Mouse (Mus musculus) kidney, embryonic 14.5 days (tissue): ENCODE results near the gene Zfp1. TPM values are rescaled to one million over a fixed set of nuclear protein-coding genes. Genes with fewer than 3 reads are reported as not detected.

Experiments used
- ATAC-seq: fragments of 200-750 bp; cut with Nextera tagmentation; 2 replicates; pipeline ENCODE4 v1.8.0; 2017; ENCODE audit warnings: moderate number of reproducible peaks, mild to moderate bottlenecking, moderate TSS enrichment, moderate library complexity; ENCODE audit not compliant: low FRiP score, low TSS enrichment
- H3K27ac ChIP-seq: fragments of 300-500 bp; sonication (generic); 2 replicates; pipeline ENCODE4 v1.5.1; 2014; ENCODE audit warnings: low read depth, mild to moderate bottlenecking, low read length, moderate library complexity, mixed read lengths
- H3K27me3 ChIP-seq: fragments of 300-500 bp; sonication (generic); 2 replicates; pipeline ENCODE4 v1.6.1; 2014; ENCODE audit warnings: mild to moderate bottlenecking, low read length; ENCODE audit not compliant: control insufficient read depth, insufficient read depth
- H3K36me3 ChIP-seq: fragments of 300-500 bp; sonication (generic); 2 replicates; pipeline ENCODE4 v1.6.1; 2014; ENCODE audit warnings: low read length, mixed read lengths; ENCODE audit not compliant: control insufficient read depth, insufficient read depth
- H3K4me1 ChIP-seq: fragments of 300-500 bp; sonication (generic); 2 replicates; pipeline ENCODE4 v1.6.1; 2014; ENCODE audit warnings: low read length, mixed read lengths; ENCODE audit not compliant: control insufficient read depth, insufficient read depth
- H3K4me2 ChIP-seq: fragments of 300-500 bp; sonication (generic); replicated peaks from 2 replicates; pipeline ENCODE4 v1.6.1; 2014; ENCODE audit warnings: low read depth, mild to moderate bottlenecking, low read length
- H3K4me3 ChIP-seq: fragments of 300-500 bp; sonication (generic); 2 replicates; pipeline ENCODE4 v1.5.1; 2014; ENCODE audit warnings: mild to moderate bottlenecking, low read length
- H3K9ac ChIP-seq: fragments of 300-500 bp; sonication (generic); 2 replicates; pipeline ENCODE4 v1.6.1; 2014; ENCODE audit warnings: low read depth, mild to moderate bottlenecking, low read length, moderate library complexity
- H3K9me3 ChIP-seq: fragments of 300-500 bp; sonication (generic); 2 replicates; pipeline ENCODE4 v1.6.1; 2016; ENCODE audit warnings: low read length; ENCODE audit not compliant: control insufficient read depth
- WGBS: fragments of 180-500 bp; shearing (Covaris S2); extraction: QIAGEN DNeasy Blood & Tissue Kit; methylation state at CpG from one replicate; pipeline ENCODE4 v1.1.7; 2014; 5-methylcytosine and 5-hydroxymethylcytosine counted together
- polyA plus RNA-seq: library from polyadenylated mRNA; unstranded; fragments of >200 nt; fragmentation: Nextera tagmentation; extraction: Ambion mirVana; gene quantifications from 2 replicates; pipeline ENCODE4 v1.2.1, GENCODE M21; 2014

Gene Zfp1
- polyA plus RNA-seq, 1 experiment from 2014 or later = 24.8 TPM

DNA sequence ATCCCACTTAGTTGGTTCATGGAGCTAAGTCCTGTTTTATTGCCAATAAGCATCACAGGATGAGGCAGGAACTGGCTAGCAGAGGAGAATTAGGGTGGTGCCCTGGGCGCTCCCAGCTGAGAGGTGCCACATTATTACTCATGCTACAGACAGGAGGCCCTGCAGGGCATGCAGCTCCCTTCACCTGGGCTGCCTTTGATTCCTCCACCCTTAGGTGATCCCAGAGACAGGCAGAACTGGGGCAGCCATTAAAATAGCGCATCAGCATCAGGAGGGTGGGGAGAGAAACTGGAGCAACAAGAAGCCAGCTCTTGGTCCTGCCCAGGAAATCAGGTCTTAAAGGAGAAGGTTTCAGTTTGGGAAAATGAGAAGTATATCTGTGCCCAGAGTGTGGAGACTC, 38.2 kb upstream of the Zfp1 start:
- no peak overlapping the region for H3K9ac ChIP-seq
- H3K4me2 ChIP-seq = no peak overlapping the region
- peaks cover 5% of the 10 kb centered on the region; the same call in 1 of the 2 replicates for H3K36me3 ChIP-seq
- no peaks in the 10 kb centered on the region for H3K9me3 ChIP-seq
- H3K27ac ChIP-seq = no peak overlapping the region
- H3K4me3 ChIP-seq = no peak overlapping the region
- H3K27me3 ChIP-seq = no peaks in the 10 kb centered on the region
- WGBS = 91% methylated on average over 2 of the region's 2 CpGs
- 0 out of 2 replicates have a peak, but pooled peaks cover 9% of the 10 kb centered on the region for H3K4me1 ChIP-seq
- ATAC-seq = no peak

- H3K9ac ChIP-seq = no peak overlapping the region
- no peaks in the 10 kb centered on the region for H3K9me3 ChIP-seq
- WGBS = 79% methylated on average over 9 of the region's 9 CpGs
- H3K4me2 ChIP-seq = no peak overlapping the region
- H3K27ac ChIP-seq = no peak overlapping the region
- H3K36me3 ChIP-seq = peaks cover 5% of the 10 kb centered on the region; the same call in 1 of the 2 replicates
- H3K27me3 ChIP-seq = no peaks in the 10 kb centered on the region
- ATAC-seq = no peak
- H3K4me1 ChIP-seq = 0 out of 2 replicates have a peak, but pooled peaks cover 9% of the 10 kb centered on the region
- no peak overlapping the region for H3K4me3 ChIP-seq
Measured at GRCm38 (mm10) chr8:111606961-111607360, 36.2 kb upstream of the Zfp1 start.

- Histone ChIP-seq H3K9ac (no peak overlapping the region), H3K9me3 (no peaks in the 10 kb centered on the region), H3K4me1 (0 out of 2 replicates have a peak, but pooled peaks cover 9% of the 10 kb centered on the region), H3K27me3 (no peaks in the 10 kb centered on the region), H3K27ac (no peak overlapping the region), H3K36me3 (0 out of 2 replicates have a peak, but pooled peaks cover 5% of the 10 kb centered on the region), H3K4me3 (no peak overlapping the region), H3K4me2 (no peak overlapping the region)
- 88% methylated on average over 7 of the region's 7 CpGs for WGBS
- ATAC-seq = no peak
Measured at GRCm38 (mm10) chr8:111607414-111607813, 35.8 kb upstream of the Zfp1 start.

DNA sequence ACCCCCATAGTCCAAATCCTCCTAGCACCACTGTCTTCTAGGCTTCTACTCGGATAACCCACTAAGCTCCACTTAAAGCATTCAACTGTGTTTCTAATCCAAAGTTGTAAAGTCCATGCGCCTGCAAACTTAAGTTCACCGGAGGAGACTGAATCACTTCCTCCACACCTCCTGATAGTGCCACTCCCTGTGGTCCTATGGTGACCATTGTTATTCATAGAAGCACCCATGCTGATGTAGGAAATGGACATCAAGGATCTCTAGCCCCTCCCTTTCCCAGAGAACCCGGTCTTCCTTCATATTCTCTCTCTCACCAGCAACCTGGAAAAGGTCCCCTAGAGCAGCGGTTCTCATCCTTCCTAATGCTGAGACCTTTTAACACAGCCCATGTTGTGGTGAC, 30.0 kb upstream of the Zfp1 start:
- Histone ChIP-seq H3K27ac (no peak overlapping the region), H3K27me3 (no peaks in the 10 kb centered on the region), H3K9ac (no peak overlapping the region), H3K9me3 (no peaks in the 10 kb centered on the region), H3K4me1 (no peaks in the 10 kb centered on the region), H3K36me3 (0 out of 2 replicates have a peak, but pooled peaks cover 5% of the 10 kb centered on the region), H3K4me3 (no peak overlapping the region), H3K4me2 (no peak overlapping the region)
- 80% methylated on average over 5 of the region's 5 CpGs for WGBS
- no peak for ATAC-seq

DNA sequence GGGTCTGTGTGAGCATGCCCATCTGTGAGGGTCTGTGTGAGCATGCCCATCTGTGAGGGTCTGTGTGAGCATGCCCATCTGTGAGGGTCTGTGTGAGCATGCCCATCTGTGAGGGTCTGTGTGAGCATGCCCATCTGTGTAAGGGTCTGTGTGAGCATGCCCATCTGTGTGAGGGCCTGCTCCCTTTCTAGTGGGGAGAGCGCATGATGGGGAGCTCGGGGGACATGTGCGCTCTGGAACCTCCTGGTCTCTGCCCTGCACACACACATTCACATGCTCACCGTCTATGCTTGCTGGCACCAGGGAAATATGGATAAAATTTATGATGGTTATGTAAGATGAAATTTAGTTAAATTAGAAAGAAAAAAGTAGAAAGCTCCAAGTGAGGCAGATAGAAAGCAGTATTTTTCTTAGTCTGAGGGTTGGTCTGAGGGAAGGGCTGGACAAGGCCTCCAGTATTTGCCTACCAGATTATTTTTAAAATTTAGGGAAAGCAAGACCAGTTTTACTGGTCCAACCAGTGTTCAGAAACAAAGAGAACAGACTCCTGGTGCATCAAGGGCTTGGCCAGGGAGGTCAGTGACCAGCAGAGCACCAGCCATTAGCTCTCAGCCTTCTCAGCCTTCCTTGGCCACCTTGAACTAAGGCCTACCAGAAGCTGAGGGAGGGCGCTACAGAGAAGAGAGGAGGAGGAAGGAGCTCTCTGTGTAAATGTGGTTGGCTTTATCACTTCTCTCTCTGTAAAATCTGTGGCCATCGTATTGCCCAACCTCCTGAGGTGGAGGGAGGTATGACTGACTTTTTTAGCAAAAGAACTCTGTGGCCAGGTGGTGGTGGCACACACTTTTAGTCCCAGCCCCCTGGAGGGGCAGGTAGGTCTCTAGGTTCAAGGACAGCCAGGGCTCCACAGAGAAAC, 28.2 kb upstream of the Zfp1 start:
- H3K4me3 ChIP-seq = no peak overlapping the region
- H3K27ac ChIP-seq = no peak overlapping the region
- no peaks in the 10 kb centered on the region for H3K4me1 ChIP-seq
- no peak for ATAC-seq
- 92% methylated on average over 6 of the region's 6 CpGs for WGBS
- H3K36me3 ChIP-seq = peaks cover 3% of the 10 kb centered on the region; the same call in 1 of the 2 replicates
- H3K9me3 ChIP-seq = no peaks in the 10 kb centered on the region
- no peaks in the 10 kb centered on the region for H3K27me3 ChIP-seq
- no peak overlapping the region for H3K9ac ChIP-seq
- H3K4me2 ChIP-seq = no peak overlapping the region

- H3K27me3 ChIP-seq = no peaks in the 10 kb centered on the region
- no peaks in the 10 kb centered on the region for H3K9me3 ChIP-seq
- 73% methylated on average over 6 of the region's 6 CpGs for WGBS
- H3K4me1 ChIP-seq = no peaks in the 10 kb centered on the region
- H3K36me3 ChIP-seq = peaks cover 20% of the 10 kb centered on the region
- H3K4me2 ChIP-seq = no peak overlapping the region
- no peak overlapping the region for H3K27ac ChIP-seq
- ATAC-seq = no peak
- no peak overlapping the region for H3K4me3 ChIP-seq
- H3K9ac ChIP-seq = no peak overlapping the region
Measured at GRCm38 (mm10) chr8:111617812-111618211, 25.4 kb upstream of the Zfp1 start.

DNA sequence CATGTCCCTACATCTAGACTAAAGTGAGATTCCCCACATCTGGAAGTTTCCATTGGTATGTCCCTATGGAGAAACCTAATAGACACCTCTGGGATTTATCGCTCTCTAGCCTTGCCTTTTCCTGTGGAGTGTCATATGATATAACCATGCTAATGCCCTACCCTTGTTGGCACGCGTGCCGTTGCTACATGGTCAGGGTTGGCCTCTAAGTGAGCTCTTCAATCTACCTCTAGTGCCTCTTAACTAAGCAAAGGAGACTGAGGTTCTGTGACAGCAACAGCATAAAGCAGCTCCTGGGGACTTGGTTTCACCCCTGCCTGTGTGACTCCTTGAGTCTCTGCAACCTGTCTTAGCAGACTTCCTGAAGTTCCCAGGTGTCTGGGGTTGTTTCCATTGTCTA, 24.9 kb upstream of the Zfp1 start:
- ATAC-seq = no peak
- 86% methylated on average over 4 of the region's 4 CpGs for WGBS
- Histone ChIP-seq H3K4me1 (no peaks in the 10 kb centered on the region), H3K36me3 (peaks cover 24% of the 10 kb centered on the region), H3K27ac (no peak overlapping the region), H3K4me2 (no peak overlapping the region), H3K27me3 (no peaks in the 10 kb centered on the region), H3K4me3 (no peak overlapping the region), H3K9ac (no peak overlapping the region), H3K9me3 (no peaks in the 10 kb centered on the region)

GRCm38 (mm10) chr8:111619936-111620335, 23.3 kb upstream of the Zfp1 start:
- Histone ChIP-seq H3K9ac (no peak overlapping the region), H3K4me1 (no peaks in the 10 kb centered on the region), H3K4me3 (no peak overlapping the region), H3K27ac (no peak overlapping the region), H3K9me3 (no peaks in the 10 kb centered on the region), H3K27me3 (no peaks in the 10 kb centered on the region), H3K4me2 (no peak overlapping the region), H3K36me3 (peaks cover 24% of the 10 kb centered on the region)
- ATAC-seq = no peak
- 73% methylated on average over 1 of the region's 1 CpGs for WGBS

- no peak overlapping the region for H3K4me2 ChIP-seq
- no peaks in the 10 kb centered on the region for H3K27me3 ChIP-seq
- H3K36me3 ChIP-seq = peaks cover 24% of the 10 kb centered on the region
- no peak overlapping the region for H3K27ac ChIP-seq
- ATAC-seq = no peak
- H3K4me1 ChIP-seq = no peaks in the 10 kb centered on the region
- H3K9ac ChIP-seq = no peak overlapping the region
- WGBS = 81% methylated on average over 3 of the region's 3 CpGs
- H3K9me3 ChIP-seq = no peaks in the 10 kb centered on the region
- H3K4me3 ChIP-seq = no peak overlapping the region
Measured at GRCm38 (mm10) chr8:111622104-111622503, 21.1 kb upstream of the Zfp1 start.
